8 mouse cellular contexts compared by ENCODE assay signal in genomic region chr19:34192008-34192963, GRCm38 (mm10). TPM values are rescaled to one million over a fixed set of nuclear protein-coding genes. Genes with fewer than 3 reads are reported as not detected.
DNase-seq lines count a peak whose midpoint lies in the region; ATAC-seq and TF ChIP-seq lines count a peak whose summit lies in the region.

TSS of gene Stambpl1 (plus strand) at chr19:34192229.

- ATAC-seq in forebrain, postnatal 0 days = peak; percentile 88
- peak; percentile 90 for ATAC-seq in neural tube, embryonic 14.5 days (ENCODE audit: low read depth)

- H3K4me3 ChIP-seq in E14TG2a.4 (replicated peaks; ENCODE audit: low read length) = peak within 1 kb of the TSS; percentile 85
- peak within 1 kb of the TSS; percentile 74 for H3K4me3 ChIP-seq in forebrain, postnatal 0 days (ENCODE audit: low read depth, low read length)
- H3K4me3 ChIP-seq in neural tube, embryonic 14.5 days (ENCODE audit: low read depth, low read length) = peak within 1 kb of the TSS; percentile 72

- H3K27ac ChIP-seq in forebrain, postnatal 0 days (ENCODE audit: low read depth, low read length) = peak within 1 kb of the TSS; percentile 81
- H3K27ac ChIP-seq in neural tube, embryonic 14.5 days (ENCODE audit: low read depth, low read length) = peak within 1 kb of the TSS; percentile 62

- H3K9ac ChIP-seq in forebrain, postnatal 0 days = peak within 1 kb of the TSS; percentile 84
- peak within 1 kb of the TSS; percentile 86 for H3K9ac ChIP-seq in neural tube, embryonic 14.5 days (replicated peaks; ENCODE audit: low read depth, low read length)

- no peaks in the 10 kb centered on the region for H3K36me3 ChIP-seq in E14TG2a.4 (ENCODE audit: insufficient read depth, low read length)
- no peaks in the 10 kb centered on the region for H3K36me3 ChIP-seq in forebrain, postnatal 0 days (ENCODE audit: insufficient read depth)
- no peaks in the 10 kb centered on the region for H3K36me3 ChIP-seq in neural tube, embryonic 14.5 days (ENCODE audit: control insufficient read depth, insufficient read depth, low read length)

- no peak for TF ChIP-seq CTCF in E14TG2a.4 (conservative IDR thresholded peaks at IDR 0.05; ENCODE audit: low read length)
- TF ChIP-seq CTCF in forebrain, postnatal 0 days (IDR thresholded peaks at IDR 0.05; ENCODE audit: low read depth) = no peak

- DNase-seq in cerebellum, adult 11-12 months = peak; percentile 81
- peak; percentile 73 for DNase-seq in forebrain, postnatal 0 days
- peak; percentile 64 to 71 for DNase-seq in heart, postnatal 36 days
- DNase-seq in layer of hippocampus, adult 18-20 months (ENCODE audit: low spot score in 2 of 2) = peak; percentile 63 to 68
- DNase-seq in lung, adult 18-20 months = peak; percentile 75 to 79
- peak; percentile 78 for DNase-seq in testis, postnatal 10 days (ENCODE audit: low spot score)

- peaks cover 22% of the 10 kb centered on the region; the same call in 1 of the 2 replicates for H3K27me3 ChIP-seq in E14TG2a.4 (ENCODE audit: insufficient read depth, low read length)
- H3K27me3 ChIP-seq in forebrain, postnatal 0 days (ENCODE audit: insufficient read depth, low read length) = no peaks in the 10 kb centered on the region
- H3K27me3 ChIP-seq in neural tube, embryonic 14.5 days (ENCODE audit: control insufficient read depth, insufficient read depth, low read length) = no peaks in the 10 kb centered on the region

- intact Hi-C loops in heart, postnatal 36 days (cut with DNase I) = no loop called here

- peaks cover 59% of the 10 kb centered on the region for H3K4me1 ChIP-seq in E14TG2a.4 (replicated peaks; ENCODE audit: low read depth, low read length)
- H3K4me1 ChIP-seq in forebrain, postnatal 0 days (ENCODE audit: insufficient read depth) = 0 out of 2 replicates have a peak, but pooled peaks cover 8% of the 10 kb centered on the region
- no peaks in the 10 kb centered on the region for H3K4me1 ChIP-seq in neural tube, embryonic 14.5 days (ENCODE audit: control insufficient read depth, insufficient read depth, low read length)

- WGBS in forebrain, postnatal 0 days = 1% methylated on average over 62 of the region's 62 CpGs
- under 1% methylated on average over 62 of the region's 62 CpGs for WGBS in neural tube, embryonic 14.5 days

- H3K4me2 ChIP-seq in forebrain, postnatal 0 days (ENCODE audit: low read depth) = peak within 1 kb of the TSS; percentile 90
- peak within 1 kb of the TSS; percentile 91 for H3K4me2 ChIP-seq in neural tube, embryonic 14.5 days (ENCODE audit: low read depth, low read length)

- no peaks in the 10 kb centered on the region for H3K9me3 ChIP-seq in E14TG2a.4 (ENCODE audit: low read length)
- no peaks in the 10 kb centered on the region for H3K9me3 ChIP-seq in forebrain, postnatal 0 days (ENCODE audit: low read length)
- no peaks in the 10 kb centered on the region for H3K9me3 ChIP-seq in neural tube, embryonic 14.5 days (ENCODE audit: control insufficient read depth, low read length)

RNA-seq across cellular contexts. Expression of gene Stambpl1, which starts in this region (rescaled TPM):
- 22.8 and 23.6 TPM in 2 replicates for total RNA-seq in forebrain, postnatal 0 days (2014; rRNA removed)
- polyA plus RNA-seq in forebrain, postnatal 0 days (2015; fragmentation: Nextera tagmentation; extraction: Ambion mirVana) = 11.0 and 17.7 TPM in 2 replicates
- 1 to 10 TPM; 2.7 to 5.4 TPM for total RNA-seq in heart, postnatal 36 days (2021)
- 10 to 100 TPM; 19.8 to 20.9 TPM for total RNA-seq in layer of hippocampus, adult 18-20 months (2021)
- 20.7 and 25.7 TPM in 2 replicates for polyA plus RNA-seq in neural tube, embryonic 14.5 days (2014; fragmentation: Nextera tagmentation; extraction: Ambion mirVana)

Comparison
In these comparisons a context has a peak if more than half of its experiments do, and no peak if none do; other contexts are left out.
1. Peak in every context shown above with its lines: DNase-seq, ATAC-seq, H3K4me3 ChIP-seq and H3K27ac ChIP-seq.